Mouse (Mus musculus) G1E (cell line): ENCODE results near the gene 2310057M21Rik.

ENCODE experiments used
- CTCF ChIP-seq: IDR thresholded peaks from 2 replicates; pipeline ENCODE4 v1.5.1; 2012; ENCODE audit warnings: low read depth, low read length, inconsistent platforms, mixed read lengths
- GATA1 ChIP-seq: IDR thresholded peaks from 2 replicates; pipeline ENCODE4 v1.6.1; 2012; ENCODE audit warnings: borderline replicate concordance, low read length, inconsistent platforms, mixed read lengths
- GATA2 ChIP-seq: IDR thresholded peaks from 2 replicates; pipeline ENCODE4 v1.6.1; 2012; ENCODE audit warnings: low read depth, low read length, inconsistent platforms, borderline replicate concordance
- TAL1 ChIP-seq: conservative IDR thresholded peaks from 2 replicates; pipeline ENCODE4 v1.6.1; 2012; ENCODE audit warnings: low read depth, low read length, inconsistent platforms, mixed read lengths

DNA sequence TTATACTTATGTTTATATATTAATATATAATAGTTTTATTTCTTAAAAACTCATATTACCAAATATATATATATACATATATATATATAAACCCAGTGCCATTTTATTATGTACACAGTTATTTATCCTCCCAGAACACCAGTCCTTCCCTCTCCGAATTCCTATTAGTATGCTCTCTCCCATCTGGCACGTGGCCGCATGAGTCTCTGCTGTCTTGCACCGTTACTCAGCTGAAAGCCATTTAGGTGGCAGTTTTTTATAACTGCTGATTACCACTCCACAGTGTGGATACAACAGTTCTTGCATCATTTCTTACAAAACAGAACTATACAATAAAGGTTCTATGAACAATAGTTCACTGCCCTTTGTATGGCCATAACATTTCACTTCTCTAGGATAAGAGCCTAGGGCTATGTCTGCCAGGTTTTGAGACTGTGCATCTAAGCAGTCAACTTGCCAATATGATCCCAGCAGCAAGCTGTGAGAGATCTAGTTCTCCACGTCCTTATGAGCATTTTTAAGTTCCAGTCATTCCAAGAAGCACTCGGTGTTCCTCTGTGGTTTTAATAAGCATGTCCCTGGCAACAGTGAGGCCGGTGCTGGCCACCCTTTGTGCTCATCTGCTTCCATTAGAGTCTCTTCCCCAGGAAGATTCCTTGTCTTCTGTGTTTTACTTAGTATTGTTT lies 16.6 kb downstream of the 2310057M21Rik start:
- TF ChIP-seq CTCF = no peak
- no peak for TF ChIP-seq GATA1
- TF ChIP-seq TAL1 = no peak
- TF ChIP-seq GATA2 = no peak
